Mouse (Mus musculus) MEL (cell line): ENCODE data around the gene Lypla2.

Experiments used
- CHD1 ChIP-seq: IDR thresholded peaks from 2 replicates; pipeline ENCODE4 v1.6.1; 2012; ENCODE audit warnings: low read depth, mild to moderate bottlenecking, inconsistent platforms, low read length, improper control_type of control experiment
- CTCF ChIP-seq, 3 experiments: IDR thresholded peaks in 2 of 3; conservative IDR thresholded peaks in 1 of 3; 2 replicates each; pipeline ENCODE4 v1.5.1; 2011 to 2012; ENCODE audit warnings: low read length in 3 of 3, low read depth in 2 of 3, mild to moderate bottlenecking in 2 of 3, improper control_type of control experiment in 1 of 3, inconsistent platforms in 1 of 3, mixed read lengths in 1 of 3, moderate library complexity in 1 of 3; ENCODE audit not compliant: control insufficient read depth in 1 of 3, insufficient read depth in 1 of 3, poor library complexity in 1 of 3, severe bottlenecking in 1 of 3
- EP300 ChIP-seq, 2 experiments: IDR thresholded peaks; 2 replicates each; pipeline ENCODE4 v1.6.1; 2011; ENCODE audit warnings: improper control_type of control experiment in 2 of 2, low read length in 2 of 2, low read depth in 1 of 2, mild to moderate bottlenecking in 1 of 2
- GATA1 ChIP-seq: IDR thresholded peaks from 2 replicates; pipeline ENCODE4 v1.6.1; 2011; ENCODE audit warnings: low read depth, low read length, improper control_type of control experiment
- POLR2A ChIP-seq, 2 experiments: IDR thresholded peaks; 2 replicates each; pipeline ENCODE4 v1.6.1; 2011 to 2012; ENCODE audit warnings: low read length in 2 of 2, mild to moderate bottlenecking in 2 of 2, control low read depth in 1 of 2, improper control_type of control experiment in 1 of 2, low read depth in 1 of 2, moderate library complexity in 1 of 2; ENCODE audit not compliant: control insufficient read depth in 1 of 2, insufficient read depth in 1 of 2, poor library complexity in 1 of 2
- RAD21 ChIP-seq: IDR thresholded peaks from 2 replicates; pipeline ENCODE4 v1.6.1; 2011; ENCODE audit warnings: mild to moderate bottlenecking, low read depth, low read length, improper control_type of control experiment
- SMC3 ChIP-seq: IDR thresholded peaks from 2 replicates; pipeline ENCODE4 v1.6.1; 2011; ENCODE audit warnings: low read depth, low read length, improper control_type of control experiment
- TBP ChIP-seq: IDR thresholded peaks from 2 replicates; pipeline ENCODE4 v1.8.0; 2011; ENCODE audit warnings: low read depth, low read length, improper control_type of control experiment
- TCF12 ChIP-seq: IDR thresholded peaks from 2 replicates; pipeline ENCODE4 v1.6.1; 2014; ENCODE audit warnings: low read depth, mild to moderate bottlenecking, inconsistent platforms, low read length, improper control_type of control experiment, moderate library complexity
- USF1 ChIP-seq: IDR thresholded peaks from 2 replicates; pipeline ENCODE4 v1.6.1; 2014; ENCODE audit warnings: low read depth, mild to moderate bottlenecking, inconsistent platforms, low read length, improper control_type of control experiment, moderate library complexity
- USF2 ChIP-seq, 2 experiments: IDR thresholded peaks; 2 replicates each; pipeline ENCODE4 v1.6.1; 2011 to 2012; ENCODE audit warnings: improper control_type of control experiment in 2 of 2, low read length in 2 of 2, borderline replicate concordance in 1 of 2, inconsistent platforms in 1 of 2, low read depth in 1 of 2, mild to moderate bottlenecking in 1 of 2; ENCODE audit not compliant: insufficient read depth in 1 of 2
- ZNF384 ChIP-seq: IDR thresholded peaks from 2 replicates; pipeline ENCODE4 v1.6.1; 2012; ENCODE audit warnings: low read depth, mild to moderate bottlenecking, inconsistent platforms, low read length, improper control_type of control experiment

- no peak for TF ChIP-seq USF1
- no peak for TF ChIP-seq GATA1
- TF ChIP-seq CTCF (IDR thresholded peaks at IDR 0.05 in 2 of 3, conservative IDR thresholded peaks at IDR 0.05 in 1 of 3; ENCODE audit: control insufficient read depth in 1 of 3, insufficient read depth in 1 of 3, low read depth in 2 of 3, low read length in 3 of 3, poor library complexity in 1 of 3, severe bottlenecking in 1 of 3) = no peak
- TF ChIP-seq TCF12 = no peak
- no peak for TF ChIP-seq ZNF384
- no peak for TF ChIP-seq POLR2A (IDR thresholded peaks at IDR 0.05; ENCODE audit: control insufficient read depth in 1 of 2, insufficient read depth in 1 of 2, low read depth in 1 of 2, low read length in 2 of 2, poor library complexity in 1 of 2)
- TF ChIP-seq RAD21 = no peak
- no peak for TF ChIP-seq TBP
- no peak for TF ChIP-seq SMC3
- TF ChIP-seq CHD1 = no peak
- no peak for TF ChIP-seq USF2 (IDR thresholded peaks at IDR 0.05; ENCODE audit: borderline replicate concordance in 1 of 2, insufficient read depth in 1 of 2, low read depth in 1 of 2, low read length in 2 of 2)
- TF ChIP-seq EP300 (IDR thresholded peaks at IDR 0.05; ENCODE audit: low read depth in 1 of 2, low read length in 2 of 2) = no peak
Observed at GRCm38 (mm10) chr4:135995118-135995517, 22.7 kb upstream of the Lypla2 start.
